In genomic region chr9:3518645-3519044, GRCm38 (mm10) we compare ENCODE assay signal across 17 mouse cellular contexts. TPM values are rescaled to one million over a fixed set of nuclear protein-coding genes. Genes with fewer than 3 reads are reported as not detected.
DNase-seq lines count a peak whose midpoint lies in the region; ATAC-seq and TF ChIP-seq lines count a peak whose summit lies in the region.
"Had no signal": no experiment of that assay in that cellular context is flagged by ENCODE, and none has a peak within 500 bp of the region (broad histone marks: within the 10 kb centered on the region; RNA-seq: fewer than 3 reads in every experiment).

No protein-coding gene starts in this region.

- H3K9me3 ChIP-seq in forebrain, postnatal 0 days (ENCODE audit: low read length): no peaks in the 10 kb centered on the region
- H3K9me3 ChIP-seq: hindbrain, embryonic 15.5 days had no signal

- no peaks in the 10 kb centered on the region for H3K27me3 ChIP-seq in forebrain, postnatal 0 days (ENCODE audit: insufficient read depth, low read length)
- H3K27me3 ChIP-seq: hindbrain, embryonic 15.5 days had no signal

- peak; percentile 62 for TF ChIP-seq CTCF in forebrain, postnatal 0 days (IDR thresholded peaks at IDR 0.05; ENCODE audit: low read depth)

- 84% methylated on average over 1 of the region's 1 CpGs for WGBS in forebrain, postnatal 0 days

- no peak overlapping the region for H3K27ac ChIP-seq in forebrain, postnatal 0 days (ENCODE audit: low read depth, low read length)
- H3K27ac ChIP-seq: hindbrain, embryonic 15.5 days had no signal

- no peaks in the 10 kb centered on the region for H3K36me3 ChIP-seq in forebrain, postnatal 0 days (ENCODE audit: insufficient read depth)
- H3K36me3 ChIP-seq: hindbrain, embryonic 15.5 days had no signal

- intact Hi-C loops in left cerebral cortex, postnatal 14 days (cut with DNase I): no loop called here

- no peaks in the 10 kb centered on the region for H3K4me1 ChIP-seq in forebrain, postnatal 0 days (ENCODE audit: insufficient read depth)
- H3K4me1 ChIP-seq: hindbrain, embryonic 15.5 days had no signal

- no peak overlapping the region for H3K4me3 ChIP-seq in forebrain, postnatal 0 days (ENCODE audit: low read depth, low read length)
- H3K4me3 ChIP-seq: erythroblast, embryonic 14.5 days; hindbrain, embryonic 15.5 days had no signal

- ATAC-seq in frontal cortex, adult (ENCODE audit: low TSS enrichment): 0 out of 2 replicates have a peak, but pooled peaks have one; percentile 55
- peak; percentile 88 for ATAC-seq in forebrain, postnatal 0 days

- DNase-seq in frontal cortex, postnatal 36 days (ENCODE audit: low spot score in 2 of 2): no peak
- DNase-seq in left cerebral cortex, postnatal 14 days (ENCODE audit: low spot score in 2 of 2): peak; percentile 19 to 43
- no peak for DNase-seq in left cerebral cortex, adult 8-10 months (ENCODE audit: low spot score in 2 of 2)
- peak; percentile 9 for DNase-seq in ES-CJ7 (ENCODE audit: low read depth, low spot score)
- DNase-seq in forebrain, postnatal 0 days: peak; percentile 56
- no peak for DNase-seq in frontal cortex, postnatal 14 days (ENCODE audit: low spot score in 2 of 2)
- no peak for DNase-seq in frontal cortex, postnatal 10 days (ENCODE audit: low spot score in 2 of 2)
- DNase-seq: adrenal gland, postnatal 10 days; cerebellum, adult 11 months; gastrocnemius, postnatal 14 days; kidney, postnatal 10 days; lung, postnatal 10 days; thymus, postnatal 4 days had no signal

- no peak overlapping the region for H3K4me2 ChIP-seq in forebrain, postnatal 0 days (ENCODE audit: low read depth)
- H3K4me2 ChIP-seq: hindbrain, embryonic 15.5 days had no signal

- H3K9ac ChIP-seq in forebrain, postnatal 0 days: no peak overlapping the region
- H3K9ac ChIP-seq: hindbrain, embryonic 15.5 days had no signal

RNA-seq across cellular contexts. Expression of gene Gucy1a2, which starts 13.9 kb away (rescaled TPM):
- 100 to 1,000 TPM in 1 of 2 experiments, 10 to 100 TPM in 1; 89.6 to 100 TPM for total RNA-seq in left cerebral cortex, postnatal 14 days (2021)
- total RNA-seq in left cerebral cortex, adult 8-10 months (2022): 10 to 100 TPM; 73.0 to 92.5 (median 83.5) TPM
- total RNA-seq in forebrain, postnatal 0 days (2014; rRNA removed): 31.5 and 40.8 TPM in 2 replicates
- polyA plus RNA-seq in forebrain, postnatal 0 days (2015; fragmentation: Nextera tagmentation; extraction: Ambion mirVana): 1.8 and 3.3 TPM in 2 replicates
- total RNA-seq: monocyte, adult 5-6 weeks had no signal
- polyA plus RNA-seq: erythroblast, embryonic 14.5 days had no signal

Comparison
In these comparisons a context has a peak if more than half of its experiments do, and no peak if none do; other contexts are left out.
1. DNase-seq: peak in left cerebral cortex, postnatal 14 days (2 of 2), ES-CJ7 (single experiment) and forebrain, postnatal 0 days (single experiment); none in frontal cortex, postnatal 36 days (0 of 2), left cerebral cortex, adult 8-10 months (0 of 2), frontal cortex, postnatal 14 days (0 of 2) and frontal cortex, postnatal 10 days (0 of 2).